Mouse (Mus musculus) erythroblast, embryonic 14.5 days (primary cell): ENCODE data around the gene Cfd.

ENCODE experiments used
- GATA1 ChIP-seq: IDR thresholded peaks from 2 replicates; pipeline ENCODE4 v1.6.1; 2012; ENCODE audit warnings: low read length, inconsistent platforms, mixed read lengths
- TAL1 ChIP-seq: IDR thresholded peaks from 3 replicates; pipeline ENCODE4 v1.6.1; 2012; ENCODE audit warnings: low read length, inconsistent platforms, mixed read lengths

- TF ChIP-seq GATA1 = no peak
- no peak for TF ChIP-seq TAL1
Observed at GRCm38 (mm10) chr10:79877174-79877573, 13.5 kb upstream of the Cfd start.
